Mouse (Mus musculus): ENCODE measurements around the gene Hand2. TPM values are rescaled to one million over a fixed set of nuclear protein-coding genes. Genes with fewer than 3 reads are reported as not detected.
A peak's percentile ranks its signal among the peaks of the same experiment; 100 is the strongest.

The Hand2 gene
- polyA plus RNA-seq, 1 experiment from 2014 or later = 0.16 TPM

- Histone ChIP-seq H3K27ac (ENCODE audit: low read depth) (no peak overlapping the region), H3K4me2 (peak overlapping the region; percentile 52), H3K9ac (no peak overlapping the region), H3K36me3 (ENCODE audit: insufficient read depth) (no peaks in the 10 kb centered on the region), H3K4me1 (ENCODE audit: insufficient read depth) (no peaks in the 10 kb centered on the region), H3K27me3 (ENCODE audit: insufficient read depth, low read length) (peaks cover 84% of the 10 kb centered on the region), H3K4me3 (ENCODE audit: low read depth, low read length) (peak overlapping the region; percentile 16), H3K9me3 (ENCODE audit: low read depth, low read length) (no peaks in the 10 kb centered on the region)
- under 1% methylated on average over 30 of the region's 30 CpGs for WGBS
- ATAC-seq (ENCODE audit: insufficient read depth) (peak; percentile 24; the same call in 1 of the 2 replicates), DNase-seq (no peak)
- TF ChIP-seq CTCF (IDR thresholded peaks at IDR 0.05; ENCODE audit: low read depth) = no peak
These were observed 8.5 kb upstream of the Hand2 start for GRCm38 (mm10) chr8:57312031-57312981.

GRCm38 (mm10) chr8:57313583-57313982 is 7.2 kb upstream of the Hand2 start:
- Histone ChIP-seq H3K4me2 (no peak overlapping the region), H3K4me3 (ENCODE audit: low read depth, low read length) (no peak overlapping the region), H3K9ac (no peak overlapping the region), H3K27ac (ENCODE audit: low read depth) (no peak overlapping the region), H3K9me3 (ENCODE audit: low read depth, low read length) (no peaks in the 10 kb centered on the region), H3K27me3 (ENCODE audit: insufficient read depth, low read length) (peaks cover 90% of the 10 kb centered on the region), H3K4me1 (ENCODE audit: insufficient read depth) (no peaks in the 10 kb centered on the region), H3K36me3 (ENCODE audit: insufficient read depth) (no peaks in the 10 kb centered on the region)
- ATAC-seq (ENCODE audit: insufficient read depth) (no peak), DNase-seq (no peak)
- TF ChIP-seq CTCF (IDR thresholded peaks at IDR 0.05; ENCODE audit: low read depth) = no peak
- 15% methylated on average over 10 of the region's 10 CpGs for WGBS

- DNase-seq (peak; percentile 48), ATAC-seq (ENCODE audit: insufficient read depth) (no peak)
- H3K4me2 ChIP-seq = no peak overlapping the region
- H3K4me1 ChIP-seq (ENCODE audit: insufficient read depth) = no peaks in the 10 kb centered on the region
- no peak overlapping the region for H3K4me3 ChIP-seq (ENCODE audit: low read depth, low read length)
- no peaks in the 10 kb centered on the region for H3K9me3 ChIP-seq (ENCODE audit: low read depth, low read length)
- peaks cover 91% of the 10 kb centered on the region for H3K27me3 ChIP-seq (ENCODE audit: insufficient read depth, low read length)
- H3K27ac ChIP-seq (ENCODE audit: low read depth) = no peak overlapping the region
- no peak overlapping the region for H3K9ac ChIP-seq
- no peaks in the 10 kb centered on the region for H3K36me3 ChIP-seq (ENCODE audit: insufficient read depth)
- WGBS = 1% methylated on average over 10 of the region's 10 CpGs
- peak; percentile 50 for TF ChIP-seq CTCF (IDR thresholded peaks at IDR 0.05; ENCODE audit: low read depth)
These were observed 6.6 kb upstream of the Hand2 start for GRCm38 (mm10) chr8:57314216-57314615.

- DNase-seq (no peak), ATAC-seq (ENCODE audit: insufficient read depth) (no peak)
- Histone ChIP-seq H3K4me2 (no peak overlapping the region), H3K4me3 (ENCODE audit: low read depth, low read length) (no peak overlapping the region), H3K27ac (ENCODE audit: low read depth) (no peak overlapping the region), H3K9ac (no peak overlapping the region), H3K4me1 (ENCODE audit: insufficient read depth) (no peaks in the 10 kb centered on the region), H3K36me3 (ENCODE audit: insufficient read depth) (no peaks in the 10 kb centered on the region), H3K9me3 (ENCODE audit: low read depth, low read length) (no peaks in the 10 kb centered on the region), H3K27me3 (ENCODE audit: insufficient read depth, low read length) (peaks cover 96% of the 10 kb centered on the region)
- no peak for TF ChIP-seq CTCF (IDR thresholded peaks at IDR 0.05; ENCODE audit: low read depth)
- 5% methylated on average over 3 of the region's 3 CpGs for WGBS
These were observed 5.3 kb upstream of the Hand2 start for GRCm38 (mm10) chr8:57315471-57315870.

- ATAC-seq (ENCODE audit: insufficient read depth) (no peak), DNase-seq (no peak)
- H3K4me2 ChIP-seq = no peak overlapping the region
- no peaks in the 10 kb centered on the region for H3K9me3 ChIP-seq (ENCODE audit: low read depth, low read length)
- no peak overlapping the region for H3K27ac ChIP-seq (ENCODE audit: low read depth)
- H3K36me3 ChIP-seq (ENCODE audit: insufficient read depth) = no peaks in the 10 kb centered on the region
- no peaks in the 10 kb centered on the region for H3K4me1 ChIP-seq (ENCODE audit: insufficient read depth)
- H3K9ac ChIP-seq = no peak overlapping the region
- TF ChIP-seq CTCF (IDR thresholded peaks at IDR 0.05; ENCODE audit: low read depth) = no peak
- peaks cover 98% of the 10 kb centered on the region for H3K27me3 ChIP-seq (ENCODE audit: insufficient read depth, low read length)
- H3K4me3 ChIP-seq (ENCODE audit: low read depth, low read length) = no peak overlapping the region
These were observed 3.7 kb upstream of the Hand2 start for GRCm38 (mm10) chr8:57317107-57317506.

- no peaks in the 10 kb centered on the region for H3K9me3 ChIP-seq (ENCODE audit: low read depth, low read length)
- 0 out of 2 replicates have a peak overlapping the region, but pooled peaks have one; percentile 2 for H3K4me2 ChIP-seq
- no peak for TF ChIP-seq CTCF (IDR thresholded peaks at IDR 0.05; ENCODE audit: low read depth)
- H3K4me1 ChIP-seq (ENCODE audit: insufficient read depth) = no peaks in the 10 kb centered on the region
- ATAC-seq (ENCODE audit: insufficient read depth) (no peak), DNase-seq (no peak)
- no peak overlapping the region for H3K27ac ChIP-seq (ENCODE audit: low read depth)
- H3K27me3 ChIP-seq (ENCODE audit: insufficient read depth, low read length) = peaks cover 98% of the 10 kb centered on the region
- 6% methylated on average over 5 of the region's 5 CpGs for WGBS
- H3K4me3 ChIP-seq (ENCODE audit: low read depth, low read length) = no peak overlapping the region; the same call in 1 of the 2 replicates
- H3K9ac ChIP-seq = no peak overlapping the region
- no peaks in the 10 kb centered on the region for H3K36me3 ChIP-seq (ENCODE audit: insufficient read depth)
These were observed 2.8 kb upstream of the Hand2 start for GRCm38 (mm10) chr8:57317890-57318480.

Measured in lung, embryonic 14.5 days (tissue).